Mouse (Mus musculus) stomach, embryonic 16.5 days (tissue): ENCODE data around the gene Rad51c. TPM values are rescaled to one million over a fixed set of nuclear protein-coding genes. Genes with fewer than 3 reads are reported as not detected.
"Not testable (repeated sequence)": the region's sequence is repeated elsewhere in the genome, so short reads cannot be mapped to it uniquely, and the experiment has no call there.

Experiments used
- ATAC-seq: fragments of 200-750 bp; cut with Nextera tagmentation; 2 replicates; pipeline ENCODE4 v1.8.0; 2017; ENCODE audit warnings: moderate number of reproducible peaks, moderate TSS enrichment; ENCODE audit not compliant: insufficient read depth, low FRiP score
- H3K27ac ChIP-seq: fragments of 300-500 bp; sonication (generic); 2 replicates; pipeline ENCODE4 v1.5.1; 2014; ENCODE audit warnings: low read length
- H3K27me3 ChIP-seq: fragments of 300-500 bp; sonication (generic); 2 replicates; pipeline ENCODE4 v1.6.1; 2014; ENCODE audit warnings: low read length, control low read depth, mixed read lengths; ENCODE audit not compliant: control insufficient read depth, insufficient read depth
- H3K36me3 ChIP-seq: fragments of 300-500 bp; sonication (generic); 2 replicates; pipeline ENCODE4 v1.6.1; 2014; ENCODE audit warnings: low read length; ENCODE audit not compliant: control insufficient read depth, insufficient read depth
- H3K4me1 ChIP-seq: fragments of 300-500 bp; sonication (generic); 2 replicates; pipeline ENCODE4 v1.6.1; 2014; ENCODE audit warnings: low read length, control low read depth, mixed read lengths; ENCODE audit not compliant: control insufficient read depth, insufficient read depth
- H3K4me2 ChIP-seq: fragments of 300-500 bp; sonication (generic); 2 replicates; pipeline ENCODE4 v1.6.1; 2014; ENCODE audit warnings: low read depth, low read length, mixed read lengths
- H3K4me3 ChIP-seq: fragments of 300-500 bp; sonication (generic); replicated peaks from 2 replicates; pipeline ENCODE4 v1.5.1; 2014; ENCODE audit warnings: mild to moderate bottlenecking, low read length
- H3K9ac ChIP-seq: fragments of 300-500 bp; sonication (generic); 2 replicates; pipeline ENCODE4 v1.6.1; 2014; ENCODE audit warnings: low read length
- H3K9me3 ChIP-seq: fragments of 300-500 bp; sonication (generic); replicated peaks from 2 replicates; pipeline ENCODE4 v1.6.1; 2016; ENCODE audit warnings: low read length, control low read depth; ENCODE audit not compliant: control insufficient read depth
- WGBS: fragments of 180-500 bp; shearing (Covaris S2); extraction: QIAGEN DNeasy Blood & Tissue Kit; methylation state at CpG from one replicate; pipeline ENCODE4 v1.1.7; 2014; 5-methylcytosine and 5-hydroxymethylcytosine counted together
- polyA plus RNA-seq: library from polyadenylated mRNA; unstranded; fragments of >200 nt; fragmentation: Nextera tagmentation; extraction: Ambion mirVana; gene quantifications from 2 replicates; pipeline ENCODE4 v1.2.1, GENCODE M21; 2015

Rad51c gene
- 6.3 and 7.1 TPM in 2 replicates for polyA plus RNA-seq

DNA sequence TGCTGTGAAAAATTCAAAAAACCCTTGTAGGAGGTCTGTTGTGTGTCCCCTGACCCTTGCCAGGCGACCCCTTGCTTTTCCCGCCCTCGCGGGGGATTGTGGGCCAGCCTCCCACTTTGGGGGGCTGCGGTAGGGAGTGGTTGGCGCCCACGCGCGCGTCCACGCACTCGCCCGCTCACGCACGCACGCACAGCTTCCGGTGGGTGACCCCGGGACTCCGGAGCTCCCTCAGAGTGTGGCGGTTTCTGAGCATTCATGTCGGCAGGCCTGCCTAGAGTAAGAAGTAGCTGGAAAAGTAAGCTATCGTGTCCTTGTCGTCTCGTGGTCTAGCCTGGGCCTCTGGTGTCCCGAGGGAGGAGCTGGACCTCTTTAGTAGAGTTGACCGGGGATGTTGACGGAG lies at the start of gene Rad51c, which contains the start of gene Tex14:
Gene Rad51c, minus strand, starts transcription at position 79 of the 400 bp plus-strand sequence.
Gene Tex14, plus strand, starts transcription at position 190 of the 400 bp plus-strand sequence.
- Histone ChIP-seq H3K9ac (peak within 1 kb of the TSS; percentile 79), H3K9me3 (no peaks in the 10 kb centered on the region), H3K27me3 (no peaks in the 10 kb centered on the region), H3K27ac (peak within 1 kb of the TSS; percentile 95), H3K36me3 (no peaks in the 10 kb centered on the region), H3K4me1 (peaks cover 6% of the 10 kb centered on the region), H3K4me2 (peak within 1 kb of the TSS; percentile 62), H3K4me3 (peak within 1 kb of the TSS; percentile 71)
- 73% methylated on average over 27 of the region's 27 CpGs for WGBS
- peak; percentile 12; the same call in 1 of the 2 replicates for ATAC-seq

DNA sequence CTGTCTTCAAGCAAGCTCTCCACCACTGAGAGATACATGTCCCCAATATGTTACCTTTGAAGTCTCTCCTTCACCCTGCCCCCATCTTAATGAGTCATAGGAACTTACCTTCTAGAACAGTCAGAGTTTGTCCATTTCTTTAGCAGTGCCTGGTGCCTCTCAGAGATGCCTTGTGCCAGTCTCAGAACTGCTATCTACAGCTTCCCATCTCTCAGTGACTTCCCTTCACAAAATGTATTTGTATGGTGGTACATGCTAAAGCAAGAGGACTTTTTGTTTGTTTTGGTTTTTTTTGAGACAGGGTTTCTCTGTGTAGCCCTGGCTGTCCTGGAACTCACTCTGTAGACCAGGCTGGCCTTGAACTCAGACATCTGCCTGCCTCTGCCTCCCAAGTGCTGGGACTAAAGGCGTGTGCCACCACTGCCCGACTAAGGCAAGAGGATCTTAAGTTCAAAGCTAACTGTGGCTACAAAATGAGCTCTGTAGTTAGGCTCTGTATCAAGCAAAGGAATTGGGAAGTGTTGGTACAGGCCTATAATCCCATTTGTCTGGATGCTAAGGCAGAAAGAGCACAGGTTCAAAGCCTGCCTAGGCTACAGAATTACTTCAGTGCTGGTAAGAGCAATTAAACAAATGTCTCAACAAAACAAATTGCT lies 49.4 kb upstream of the Rad51c start:
- 77% methylated on average over 2 of the region's 2 CpGs for WGBS
- Histone ChIP-seq H3K9me3 (no peaks in the 10 kb centered on the region), H3K4me3 (no peak overlapping the region), H3K9ac (no peak overlapping the region), H3K4me1 (peaks cover 3% of the 10 kb centered on the region; the same call in 1 of the 2 replicates), H3K27me3 (no peaks in the 10 kb centered on the region), H3K4me2 (no peak overlapping the region), H3K36me3 (no peaks in the 10 kb centered on the region), H3K27ac (peak overlapping the region; percentile 46; the same call in 1 of the 2 replicates)
- no peak for ATAC-seq

DNA sequence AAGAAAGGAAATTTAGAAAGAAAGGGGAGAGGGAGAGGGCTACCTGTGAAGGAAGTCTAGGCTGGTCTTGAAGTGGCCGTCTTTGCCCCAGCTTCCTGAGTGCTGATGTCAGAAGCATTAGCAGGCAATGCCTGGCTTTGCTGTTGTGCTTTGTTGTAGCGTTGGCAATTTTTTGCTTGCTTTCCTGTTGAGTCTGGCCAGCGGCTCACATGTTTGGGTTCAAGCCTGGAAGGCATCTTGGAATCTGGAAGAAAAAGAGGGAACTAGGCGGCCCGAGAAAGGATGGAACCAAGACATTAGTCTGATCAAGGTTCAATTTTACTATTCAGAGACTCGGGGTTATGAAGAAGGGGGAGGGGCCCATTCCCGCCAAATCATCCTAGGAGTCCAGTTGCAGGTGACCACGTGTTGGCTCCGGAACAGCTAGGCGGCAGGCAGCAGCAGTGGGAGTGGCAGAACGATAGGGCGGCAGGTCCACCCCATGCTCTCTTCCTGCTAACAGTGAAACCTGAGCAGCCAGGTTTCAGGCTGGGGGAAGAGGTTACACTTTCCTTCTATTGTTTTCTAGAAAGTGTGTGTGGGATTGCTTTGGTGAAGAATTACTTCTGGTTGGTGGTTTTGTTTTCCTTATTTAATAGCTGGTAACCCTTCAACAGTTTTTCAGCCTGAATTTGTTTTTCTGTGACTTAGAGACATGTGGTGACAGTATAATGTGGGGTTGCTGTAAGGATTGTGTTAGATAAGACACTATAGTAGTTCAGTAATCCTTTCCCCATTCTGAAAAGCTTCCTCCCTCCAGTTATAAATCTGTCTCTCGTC lies 48.7 kb upstream of the Rad51c start:
- Histone ChIP-seq H3K4me1 (peaks cover 3% of the 10 kb centered on the region; the same call in 1 of the 2 replicates), H3K4me2 (no peak overlapping the region), H3K4me3 (no peak overlapping the region), H3K9me3 (no peaks in the 10 kb centered on the region), H3K27ac (peak overlapping the region; percentile 46; the same call in 1 of the 2 replicates), H3K27me3 (no peaks in the 10 kb centered on the region), H3K9ac (no peak overlapping the region), H3K36me3 (no peaks in the 10 kb centered on the region)
- 12% methylated on average over 13 of the region's 13 CpGs for WGBS
- ATAC-seq, result no peak

DNA sequence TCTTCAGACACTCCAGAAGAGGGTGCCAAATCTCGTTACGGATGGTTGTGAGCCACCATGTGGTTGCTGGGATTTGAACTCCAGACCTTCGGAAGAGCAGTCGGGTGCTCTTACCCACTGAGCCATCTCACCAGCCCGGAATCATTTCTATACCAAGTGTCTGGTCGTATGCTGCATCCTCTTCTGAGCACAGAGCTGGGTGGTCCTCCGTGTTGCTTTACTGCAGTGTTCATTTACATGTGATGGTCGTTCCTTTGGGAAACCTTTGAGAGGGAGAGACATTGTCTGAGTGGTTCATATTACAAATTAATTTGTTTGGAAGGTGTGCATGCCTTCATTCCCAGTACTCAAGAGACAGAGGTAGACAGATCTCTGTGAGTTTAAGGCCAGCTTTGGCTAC lies 48.0 kb upstream of the Rad51c start:
- not testable (repeated sequence) for H3K27ac ChIP-seq

DNA sequence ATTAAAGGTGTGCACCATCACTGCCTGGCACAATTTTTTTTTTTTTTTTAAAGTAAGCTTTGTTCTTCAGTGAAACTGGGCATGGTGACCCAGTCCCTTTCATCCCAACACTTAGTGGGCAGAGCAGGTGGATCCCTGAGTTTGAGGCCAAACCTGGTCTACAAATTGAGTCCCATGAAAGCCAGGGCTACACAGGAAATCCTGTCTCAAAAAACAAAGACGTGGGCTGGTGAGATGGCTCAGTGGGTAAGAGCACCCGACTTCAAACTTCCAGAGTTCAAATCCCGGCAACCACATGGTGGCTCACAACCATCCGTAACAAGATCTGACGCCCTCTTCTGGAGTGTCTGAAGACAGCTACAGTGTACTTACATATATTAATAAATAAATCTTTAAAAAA lies 45.1 kb upstream of the Rad51c start:
- not testable (repeated sequence) for H3K27me3 ChIP-seq, H3K4me3 ChIP-seq, H3K27ac ChIP-seq, H3K4me2 ChIP-seq, H3K4me1 ChIP-seq, H3K9ac ChIP-seq, H3K9me3 ChIP-seq, H3K36me3 ChIP-seq, ATAC-seq
- 56% methylated on average over 5 of the region's 5 CpGs for WGBS

More for the DNA sequence above, 48.0 kb upstream of the Rad51c start:
- H3K27me3 ChIP-seq, ATAC-seq, H3K9ac ChIP-seq, H3K9me3 ChIP-seq, H3K4me2 ChIP-seq, H3K36me3 ChIP-seq, H3K4me1 ChIP-seq, H3K4me3 ChIP-seq: not testable (repeated sequence)
- 75% methylated on average over 6 of the region's 8 CpGs for WGBS

DNA sequence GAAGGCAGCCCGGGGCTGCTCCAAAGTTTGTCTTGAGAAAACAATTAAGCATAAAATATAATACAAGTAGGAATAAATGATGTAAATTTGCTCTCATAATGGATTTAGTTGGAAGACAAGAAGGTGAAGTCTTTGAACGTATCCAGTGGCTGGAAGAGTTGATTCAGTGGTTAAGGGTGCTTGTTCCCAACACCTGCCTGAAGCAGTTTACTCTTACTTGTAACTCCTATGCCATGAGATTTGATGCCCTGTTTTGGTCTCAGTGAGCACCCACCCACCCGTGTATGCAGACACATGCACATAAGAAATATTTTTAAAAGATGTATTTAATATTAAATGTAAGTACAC lies 44.4 kb upstream of the Rad51c start:
- Histone ChIP-seq H3K27me3 (no peaks in the 10 kb centered on the region), H3K4me3 (no peak overlapping the region), H3K36me3 (no peaks in the 10 kb centered on the region), H3K4me2 (no peak overlapping the region), H3K9me3 (no peaks in the 10 kb centered on the region), H3K9ac (no peak overlapping the region), H3K4me1 (peaks cover 9% of the 10 kb centered on the region; the same call in 1 of the 2 replicates), H3K27ac (peak overlapping the region; percentile 77)
- 10% methylated on average over 3 of the region's 3 CpGs for WGBS
- ATAC-seq, result no peak

DNA sequence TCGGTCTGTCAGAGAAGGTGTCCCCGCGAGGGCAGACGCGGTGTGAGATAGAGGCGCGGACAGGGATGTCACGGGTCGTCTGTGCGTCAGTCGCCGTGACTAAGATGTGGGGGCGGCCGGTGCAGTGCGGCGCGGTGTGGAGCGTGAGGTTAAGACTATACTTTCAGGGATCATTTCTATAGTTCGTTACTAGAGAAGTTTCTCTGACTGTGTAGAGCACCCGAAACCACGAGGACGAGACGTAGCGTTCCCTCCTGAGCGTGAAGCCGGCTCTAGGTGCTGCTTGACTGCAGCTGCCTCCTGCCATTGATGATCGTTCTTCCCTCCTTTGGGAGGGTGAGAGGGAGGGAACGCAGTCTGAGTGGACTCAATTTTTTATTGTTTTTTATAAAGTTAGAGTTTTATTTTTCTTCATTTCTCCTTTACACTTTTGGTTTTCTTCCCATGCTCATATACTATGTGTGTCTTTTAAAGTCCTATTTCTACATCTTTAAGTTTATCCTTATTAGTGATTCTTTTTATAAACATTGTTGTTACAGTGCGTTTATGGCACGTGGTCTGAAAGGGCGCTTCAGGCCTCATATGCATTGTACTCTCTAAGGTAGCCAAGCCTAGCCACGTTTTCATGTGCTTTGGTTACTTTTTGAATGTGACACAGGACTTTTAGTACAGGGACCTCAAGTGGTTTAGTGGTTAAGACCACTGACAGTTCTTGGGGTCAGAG lies 43.9 kb upstream of the Rad51c start:
- ATAC-seq, result peak; percentile 95
- not testable (repeated sequence) for H3K9me3 ChIP-seq, H3K4me1 ChIP-seq, H3K27me3 ChIP-seq, H3K4me3 ChIP-seq, H3K36me3 ChIP-seq, H3K4me2 ChIP-seq, H3K9ac ChIP-seq
- WGBS, result 2% methylated on average over 6 of the region's 32 CpGs
- peak overlapping the region; percentile 77 for H3K27ac ChIP-seq

DNA sequence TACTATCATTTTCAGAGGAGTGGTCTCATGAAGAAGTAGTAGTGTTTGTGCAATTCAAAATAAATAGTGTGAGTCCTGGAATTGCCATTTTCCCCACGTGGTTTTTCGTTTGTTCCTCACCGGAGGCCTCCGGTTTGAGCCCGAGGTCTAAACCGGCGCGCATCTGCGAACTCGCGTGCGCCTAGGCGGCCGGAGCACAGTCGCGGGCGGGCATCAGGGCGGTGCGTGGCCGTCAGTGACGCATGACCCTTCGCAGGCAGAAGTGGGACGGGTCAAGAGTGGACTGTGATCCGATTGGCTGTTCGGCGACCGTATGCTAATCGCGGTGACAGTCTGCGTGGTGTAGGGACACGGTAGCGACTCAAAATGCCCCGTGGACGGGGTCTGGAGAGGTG lies 43.3 kb upstream of the Rad51c start:
- H3K4me2 ChIP-seq, result peak overlapping the region; percentile 69
- H3K27me3 ChIP-seq, H3K4me1 ChIP-seq, H3K36me3 ChIP-seq, H3K9me3 ChIP-seq: not testable (repeated sequence)
- peak overlapping the region; percentile 57 for H3K9ac ChIP-seq
- peak overlapping the region; percentile 45 for H3K4me3 ChIP-seq
- H3K27ac ChIP-seq, result 0 out of 2 replicates have a peak overlapping the region, but pooled peaks have one; percentile 34
- peak; percentile 95 for ATAC-seq
- under 1% methylated on average over 31 of the region's 34 CpGs for WGBS

DNA sequence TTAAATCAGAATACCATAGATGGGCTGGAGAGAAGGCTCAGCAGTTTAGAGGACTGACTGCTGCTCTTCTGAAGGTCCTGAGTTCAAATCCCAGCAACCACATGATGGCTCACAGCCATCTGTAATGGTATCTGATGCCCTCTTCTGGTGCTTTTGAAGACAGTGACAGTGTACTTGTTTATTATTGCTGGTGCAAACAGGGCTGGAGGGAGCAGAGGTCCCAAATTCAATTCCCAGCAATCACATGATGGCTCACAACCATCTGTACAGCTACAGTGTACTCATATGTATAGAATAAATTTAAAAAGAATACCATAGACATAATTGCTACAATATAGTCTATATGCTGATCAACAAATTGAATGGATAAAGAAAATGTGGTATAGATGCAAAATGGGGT lies 42.7 kb upstream of the Rad51c start:
- no peaks in the 10 kb centered on the region for H3K27me3 ChIP-seq
- 0 out of 2 replicates have a peak, but pooled peaks cover 7% of the 10 kb centered on the region for H3K4me1 ChIP-seq
- H3K27ac ChIP-seq, result no peak overlapping the region
- no peaks in the 10 kb centered on the region for H3K36me3 ChIP-seq
- no peak overlapping the region for H3K9ac ChIP-seq
- no peaks in the 10 kb centered on the region for H3K9me3 ChIP-seq
- no peak for ATAC-seq
- no peak overlapping the region for H3K4me3 ChIP-seq
- H3K4me2 ChIP-seq, result no peak overlapping the region
